Mouse (Mus musculus) lung, postnatal 4 days (tissue): ENCODE results near the gene Ntrk3.
A peak's percentile ranks its signal among the peaks of the same experiment; 100 is the strongest.

Source experiments
- DNase-seq, 2 experiments: peaks; one replicate each; pipeline ENCODE4 v3.0.0; 2021

The Ntrk3 gene

DNA sequence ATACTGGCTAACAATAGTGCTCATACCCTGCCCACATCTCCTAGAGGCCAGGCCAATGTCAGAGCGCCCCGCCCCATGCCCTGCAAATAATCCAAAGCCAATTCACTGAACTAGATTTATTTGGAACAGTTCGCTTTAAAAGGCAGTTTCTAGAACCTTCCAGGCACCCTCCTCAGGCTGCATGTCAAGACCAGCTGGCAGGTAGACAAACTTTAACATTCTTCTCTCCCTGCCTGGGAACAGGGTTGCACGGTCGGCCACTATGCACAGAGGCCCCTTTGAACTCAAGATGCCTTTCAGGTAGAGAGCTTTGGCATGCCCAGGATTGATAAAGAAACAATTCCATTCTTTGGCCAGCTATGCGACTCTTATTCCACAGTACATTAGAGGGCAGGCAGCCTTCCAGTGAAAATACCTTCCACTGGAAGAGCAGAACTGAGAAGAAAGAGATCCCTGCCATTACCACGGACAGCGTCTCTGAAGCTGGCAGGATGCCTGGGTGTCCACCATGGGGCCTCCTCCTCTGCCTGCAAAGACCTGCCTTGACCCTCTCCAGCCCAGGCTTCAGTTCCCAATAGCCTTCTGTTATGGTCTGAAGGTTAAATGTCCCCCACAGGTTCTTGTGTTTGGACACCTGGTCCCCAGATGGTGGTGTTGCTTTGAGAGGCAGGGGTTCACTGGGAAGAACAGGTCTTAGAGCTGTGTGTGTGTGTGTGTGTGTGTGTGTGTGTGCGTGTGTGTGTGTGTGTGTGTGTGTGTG is 298.3 kb downstream of the Ntrk3 start:
- no peak for DNase-seq

DNA sequence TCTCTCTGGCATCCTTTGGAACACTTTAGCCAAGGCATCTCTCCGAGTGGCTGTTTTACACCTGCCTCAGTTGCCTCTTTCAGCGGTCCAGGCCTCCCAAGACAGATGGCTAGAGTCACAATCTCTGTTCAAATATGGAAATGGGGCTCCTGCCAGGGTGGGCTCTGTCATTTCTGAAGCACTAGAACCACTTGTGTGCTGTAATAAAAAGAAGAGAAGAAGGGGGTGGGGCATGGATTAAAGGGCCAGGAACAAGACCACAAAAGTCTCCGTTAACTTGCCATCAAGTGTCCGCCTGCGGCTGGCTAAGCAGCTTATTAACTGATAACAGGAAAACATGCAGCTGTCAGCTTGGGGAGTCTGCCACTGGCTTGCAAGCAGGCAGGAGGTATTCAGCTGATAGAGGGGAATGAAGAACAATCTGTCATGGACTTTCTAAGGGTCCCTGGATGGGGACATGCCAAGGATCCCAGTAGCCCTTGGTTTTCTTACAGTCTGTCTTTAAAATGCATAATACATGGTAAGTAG is 304.1 kb downstream of the Ntrk3 start:
- DNase-seq: peak; percentile 14 to 67

DNA sequence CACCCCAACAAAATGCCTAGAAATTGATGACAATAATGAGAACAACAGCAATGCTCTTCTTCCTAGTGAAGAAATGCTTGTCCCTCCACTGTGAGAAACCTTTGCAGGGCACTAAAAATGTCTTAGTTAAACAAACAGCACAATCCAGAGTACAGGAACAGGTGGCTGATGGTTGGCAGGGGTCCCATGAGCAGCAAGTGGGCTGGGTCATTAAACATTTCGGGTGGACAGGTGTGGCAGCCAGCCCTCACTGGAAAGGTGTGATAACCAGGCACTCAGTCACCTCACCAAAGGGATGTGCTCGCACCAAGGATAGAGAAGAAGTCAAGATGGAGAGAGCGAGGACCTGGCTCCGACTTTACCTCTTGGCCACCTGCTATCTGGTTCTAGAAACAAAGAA is 306.2 kb downstream of the Ntrk3 start:
- no peak for DNase-seq

DNA sequence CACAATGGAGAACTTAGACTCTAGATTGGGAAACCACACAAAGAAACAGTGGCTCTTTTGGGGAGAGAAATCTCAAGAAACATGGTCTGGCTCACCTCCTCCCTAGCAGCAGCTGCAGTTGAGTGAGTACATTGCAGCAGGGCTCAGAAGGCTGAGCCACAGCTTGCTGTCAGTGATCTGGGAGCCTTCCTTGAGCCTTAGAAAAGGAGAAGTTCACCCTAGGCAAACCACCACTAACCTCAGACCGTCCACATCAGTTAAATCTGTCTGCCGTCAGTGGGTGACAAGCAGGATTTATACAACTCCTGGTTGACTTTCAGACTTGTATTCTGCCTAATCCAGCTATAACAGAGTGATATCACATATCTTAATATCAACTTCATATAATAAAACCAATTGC is 325.6 kb downstream of the Ntrk3 start:
- no peak for DNase-seq

DNA sequence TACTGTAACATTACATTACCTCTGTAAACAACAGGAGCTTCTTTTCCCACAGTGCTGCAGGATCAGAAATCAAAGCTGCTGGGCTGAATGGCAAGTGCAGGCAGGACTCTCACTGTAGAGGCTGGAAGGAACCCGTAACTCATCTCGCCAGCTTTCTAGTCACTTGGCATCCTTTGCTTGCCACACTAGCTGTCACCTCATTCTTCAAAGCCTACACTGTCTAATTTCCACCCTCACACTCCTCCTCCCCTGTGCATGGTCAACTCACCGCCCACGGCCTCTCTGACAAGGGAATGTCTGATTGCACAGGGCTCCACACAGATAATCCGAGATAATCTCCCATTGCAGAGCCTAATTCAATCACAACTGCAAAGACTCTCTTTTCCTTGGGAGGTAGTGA is 327.8 kb downstream of the Ntrk3 start:
- no peak for DNase-seq

DNA sequence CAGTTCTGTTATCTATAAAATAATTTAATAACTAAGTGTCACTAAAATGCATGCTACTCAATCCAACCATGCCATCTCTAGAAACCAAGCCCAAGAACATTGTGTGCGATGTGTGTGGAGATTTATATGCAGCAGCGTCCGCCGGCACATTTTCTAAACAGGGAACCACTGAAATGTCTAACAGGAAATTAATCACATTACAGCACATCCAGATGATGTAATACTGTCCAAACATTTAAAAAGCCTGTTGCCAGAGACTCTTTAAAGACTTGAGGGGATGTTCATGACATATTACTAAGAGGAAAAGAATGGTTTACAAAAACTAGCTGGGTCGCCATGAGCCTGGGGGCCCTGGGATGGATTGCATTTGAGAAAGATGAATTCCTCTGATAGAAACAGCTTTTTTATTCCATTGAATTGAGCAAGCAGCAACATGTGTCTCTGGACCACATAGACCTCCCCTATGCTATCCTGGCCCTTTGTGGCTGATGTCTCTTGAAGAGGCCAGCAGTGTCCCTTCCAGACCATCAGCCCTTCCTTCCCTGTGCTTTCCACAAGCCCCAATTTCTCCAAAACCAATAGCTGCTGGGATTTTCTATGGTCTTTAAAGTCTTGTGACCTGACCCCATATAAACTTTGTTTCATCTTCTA is 331.0 kb downstream of the Ntrk3 start:
- DNase-seq: peak; percentile 39 to 67

DNA sequence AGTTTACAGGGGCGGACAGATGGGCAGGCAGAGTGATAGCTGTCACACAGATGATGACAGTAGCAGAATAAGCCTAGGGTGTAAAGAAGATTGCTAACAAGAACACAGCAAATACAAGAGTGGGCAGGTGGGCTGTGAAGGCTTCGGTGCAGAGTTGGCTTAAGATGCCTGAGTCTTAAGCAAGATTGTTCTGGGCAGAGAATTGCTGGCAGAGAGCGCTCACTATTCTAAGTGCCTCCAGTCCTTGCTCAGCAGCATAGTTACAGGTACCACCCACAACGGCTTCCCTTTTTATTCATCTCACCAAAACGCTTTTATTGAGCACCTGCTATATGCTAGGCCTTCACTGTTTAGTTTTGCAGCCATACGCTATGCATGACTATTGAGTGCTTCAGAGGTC is 333.3 kb downstream of the Ntrk3 start:
- DNase-seq: no peak

DNA sequence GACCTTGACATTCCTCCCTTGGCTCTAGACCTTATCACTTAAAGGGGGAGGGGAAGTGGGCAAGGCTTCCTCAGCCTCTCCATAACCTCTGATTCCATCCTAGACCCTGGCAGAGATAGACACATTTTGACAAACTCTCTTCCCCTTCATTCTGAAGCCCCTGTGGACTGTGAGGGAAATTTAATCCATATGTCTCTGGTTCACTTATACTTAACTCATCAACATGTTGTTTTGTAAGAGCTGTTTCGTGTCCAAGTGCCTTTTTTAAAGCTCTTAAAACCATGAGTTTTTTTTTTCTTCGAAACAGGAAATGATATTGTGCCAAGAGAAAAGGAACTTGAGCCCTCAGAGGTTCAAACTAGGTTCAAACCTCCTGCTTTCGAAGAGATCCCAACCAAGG is 335.3 kb downstream of the Ntrk3 start:
- no peak for DNase-seq

DNA sequence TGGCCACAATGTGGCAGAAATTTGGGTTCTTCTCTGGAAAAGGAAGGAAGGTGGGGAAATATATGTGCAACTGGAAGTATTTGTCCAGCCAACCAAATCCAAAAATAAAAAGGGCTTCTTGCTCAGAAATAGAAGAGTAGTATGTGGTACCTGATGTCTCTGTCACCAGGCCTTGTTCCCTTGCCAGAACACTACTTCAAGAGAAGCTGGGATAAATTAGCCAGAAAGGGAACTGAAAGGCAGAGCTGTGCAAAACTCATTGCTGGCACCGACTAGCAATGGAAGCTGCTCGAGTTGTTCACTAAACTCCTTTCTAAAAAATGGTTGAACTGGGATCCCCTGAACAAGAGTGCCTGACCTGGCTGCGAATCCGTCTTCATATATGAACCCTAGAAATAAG is 337.6 kb downstream of the Ntrk3 start:
- no peak for DNase-seq

DNA sequence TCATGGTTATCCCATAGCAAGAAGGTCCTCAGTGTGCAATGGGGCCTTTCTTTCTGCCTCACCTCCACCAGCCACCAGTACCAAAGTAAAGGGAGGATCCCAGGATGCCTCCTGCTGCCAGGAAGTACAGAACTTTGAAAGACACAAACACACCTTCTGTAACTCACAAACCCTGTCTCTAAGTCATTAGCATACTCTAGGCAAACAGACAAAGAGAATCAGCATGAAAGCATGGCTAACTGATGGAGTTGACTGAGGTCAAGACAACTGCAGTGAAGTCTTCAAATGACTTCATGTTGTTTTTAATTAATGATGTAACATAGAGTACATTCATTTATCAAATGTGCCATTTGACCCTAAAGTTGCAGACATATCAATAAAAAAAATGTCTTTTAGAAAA is 339.4 kb downstream of the Ntrk3 start:
- DNase-seq: no peak

DNA sequence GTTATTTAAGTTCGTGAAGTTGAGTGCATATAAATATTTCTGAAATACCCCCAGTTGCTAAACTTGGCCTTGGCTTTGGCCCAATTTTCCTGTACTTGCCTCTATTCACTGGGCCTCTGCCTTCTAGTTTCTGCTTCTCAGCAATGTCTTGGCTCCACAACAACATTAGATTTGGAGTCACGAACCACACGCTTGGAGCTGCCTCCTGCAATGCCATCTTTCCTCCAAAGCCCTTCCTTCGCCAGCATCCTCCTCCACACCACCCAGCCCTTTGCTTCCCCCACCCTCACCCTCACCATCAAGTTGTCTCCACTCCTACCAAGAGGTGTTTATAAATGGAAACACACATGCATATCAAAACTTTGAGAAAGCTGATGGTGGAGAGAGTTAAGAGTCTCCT is 340.6 kb downstream of the Ntrk3 start:
- DNase-seq: no peak

DNA sequence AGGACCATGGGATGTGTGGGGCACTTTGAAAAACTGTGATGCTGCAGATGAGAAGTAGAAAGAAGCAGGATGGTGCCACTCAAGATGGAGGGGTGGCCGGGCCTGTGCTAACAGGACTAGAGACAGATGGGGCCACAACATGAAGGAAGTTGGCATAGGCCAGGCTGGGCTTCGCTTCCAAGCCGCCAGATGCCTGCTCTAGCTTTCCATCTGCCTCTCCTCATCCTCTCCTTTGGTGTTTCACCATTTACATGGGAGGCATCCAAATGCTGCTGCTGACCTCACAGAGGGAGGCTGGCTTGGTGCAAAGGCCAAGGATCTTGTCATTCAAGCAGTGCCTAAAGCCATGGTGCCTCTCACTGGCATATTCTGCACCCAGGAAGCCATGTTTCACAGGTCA is 347.8 kb downstream of the Ntrk3 start:
- DNase-seq: no peak

DNA sequence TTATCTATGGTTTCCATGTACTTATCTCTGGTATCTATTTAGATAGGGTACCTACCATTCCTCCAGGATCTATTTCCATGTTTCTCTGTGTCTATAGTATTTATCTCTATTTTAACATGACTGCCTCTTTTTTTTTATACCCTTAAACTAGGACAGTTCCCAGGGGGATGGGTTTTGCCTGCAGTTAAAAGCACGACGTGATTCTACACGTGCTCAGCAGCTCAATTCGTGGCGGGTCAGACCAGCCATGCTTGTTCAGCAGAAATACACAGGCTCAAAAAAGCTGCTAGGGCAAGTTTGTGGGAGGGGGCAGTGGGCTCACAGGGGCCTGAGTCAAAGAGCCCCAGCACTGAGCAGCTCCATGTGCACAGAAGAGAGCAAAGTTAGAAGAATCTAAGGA is 349.7 kb downstream of the Ntrk3 start:
- DNase-seq: no peak

DNA sequence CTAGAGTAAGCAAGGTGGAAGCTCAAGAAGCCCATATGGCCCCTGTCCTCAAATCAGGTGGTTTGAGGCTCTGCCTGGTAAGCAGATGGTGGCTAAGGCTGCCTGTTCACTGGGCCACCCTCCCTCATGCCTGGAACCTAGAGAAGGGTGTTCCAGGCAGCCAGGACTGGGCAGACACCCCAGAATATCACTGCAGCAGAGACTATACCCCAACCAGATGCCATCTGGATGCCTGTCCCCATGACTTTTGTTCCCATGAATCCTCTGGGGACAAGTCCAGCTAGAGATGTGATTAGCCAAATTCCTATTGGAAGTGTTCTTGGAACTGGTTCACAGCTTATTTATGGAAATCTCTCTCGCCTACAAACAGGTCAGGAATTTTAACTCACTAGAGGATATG is 351.8 kb downstream of the Ntrk3 start:
- no peak for DNase-seq

DNA sequence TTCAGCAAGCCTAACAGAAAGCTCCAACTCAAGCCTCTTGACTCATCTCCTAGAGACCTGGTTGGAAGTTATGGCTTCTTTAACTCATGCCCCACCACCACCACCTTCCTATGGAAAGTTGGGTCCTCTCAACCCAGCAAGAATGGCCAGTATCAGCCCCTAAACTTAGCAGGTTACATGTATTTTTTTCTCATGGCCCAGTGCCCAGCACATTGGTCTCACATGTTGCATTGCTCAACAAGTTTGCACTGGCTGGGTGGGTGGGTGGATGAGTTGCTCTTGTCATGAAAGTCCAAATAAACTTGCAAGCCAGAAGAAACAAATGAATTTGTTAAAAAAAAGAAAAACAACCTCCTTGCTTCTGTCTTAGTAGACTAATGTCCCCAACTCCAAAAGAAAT is 353.7 kb downstream of the Ntrk3 start:
- no peak for DNase-seq

DNA sequence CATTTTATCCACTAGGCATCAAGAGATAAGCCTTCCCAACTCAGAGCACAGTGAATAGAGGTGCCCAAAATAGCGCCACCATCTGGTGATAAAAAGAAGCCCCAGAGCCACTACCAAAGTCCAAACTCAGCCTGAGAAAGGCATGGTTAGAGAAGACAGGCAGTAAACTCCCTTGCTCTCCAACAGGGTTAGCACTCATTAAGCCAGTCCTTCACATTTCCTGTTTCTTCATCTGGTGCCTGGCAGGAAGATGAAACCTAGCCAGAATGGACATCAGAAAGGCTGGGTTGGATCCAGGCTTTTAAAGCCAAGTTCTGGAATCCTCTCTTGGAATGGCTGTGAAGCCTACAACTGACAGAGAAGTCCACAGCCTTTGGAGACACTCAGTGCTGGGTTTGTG is 355.7 kb downstream of the Ntrk3 start:
- no peak for DNase-seq

DNA sequence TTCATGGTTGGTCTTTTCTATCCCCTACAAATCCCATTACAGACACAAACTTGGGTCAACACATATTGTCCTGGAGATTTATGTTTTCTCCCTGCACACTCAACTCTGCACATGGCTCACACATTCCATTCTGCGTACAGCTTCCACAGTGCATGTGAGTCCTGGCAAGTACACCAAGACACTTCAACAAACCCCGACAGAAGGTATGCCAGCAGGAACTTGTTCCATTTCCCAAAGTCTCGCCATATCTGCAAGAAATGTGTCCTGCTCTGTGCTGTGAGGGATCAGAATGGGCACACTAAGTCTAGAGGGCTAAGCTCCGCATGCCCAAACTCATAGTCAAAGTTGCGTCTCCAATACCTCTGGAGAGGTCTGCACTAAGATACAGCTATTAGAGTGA is 358.0 kb downstream of the Ntrk3 start:
- no peak for DNase-seq

DNA sequence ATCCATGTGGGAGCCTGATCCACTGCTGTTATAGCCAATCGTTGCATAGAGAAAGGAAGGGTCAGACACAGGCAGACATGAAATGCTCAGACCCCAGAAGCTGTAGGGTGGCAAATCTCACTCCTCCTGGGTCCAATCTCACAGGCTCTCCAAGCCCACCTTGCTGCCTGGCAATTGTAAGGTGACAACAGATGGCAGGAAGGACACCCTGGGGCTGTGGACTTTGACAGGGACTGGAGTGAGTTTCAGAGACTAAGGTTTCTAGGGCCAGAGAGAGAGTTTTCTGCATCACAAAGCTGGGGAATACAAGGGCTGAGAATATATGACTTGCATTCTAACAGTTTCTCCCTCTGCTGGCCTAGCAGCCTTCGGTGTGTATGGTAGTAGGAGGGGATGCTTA is 359.5 kb downstream of the Ntrk3 start:
- no peak for DNase-seq

DNA sequence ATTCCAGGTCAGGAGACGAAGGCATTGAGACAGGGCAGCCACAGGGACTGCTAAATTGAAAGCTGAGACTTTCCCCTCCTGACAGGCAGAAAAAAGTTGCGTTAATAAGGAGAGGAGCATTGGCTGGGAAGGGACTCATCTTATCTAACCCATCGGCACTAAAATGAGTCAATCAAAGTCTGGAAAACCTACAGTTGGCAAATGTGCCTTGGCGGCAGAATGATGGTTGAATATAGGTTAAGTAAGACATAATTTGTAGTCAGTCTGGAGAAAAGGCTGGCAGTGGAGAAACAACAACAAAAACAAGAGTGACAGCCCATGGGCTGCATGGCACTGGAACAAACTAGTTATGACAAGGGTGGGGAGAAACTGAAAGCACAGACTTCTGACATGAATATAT is 360.9 kb downstream of the Ntrk3 start:
- no peak for DNase-seq

DNA sequence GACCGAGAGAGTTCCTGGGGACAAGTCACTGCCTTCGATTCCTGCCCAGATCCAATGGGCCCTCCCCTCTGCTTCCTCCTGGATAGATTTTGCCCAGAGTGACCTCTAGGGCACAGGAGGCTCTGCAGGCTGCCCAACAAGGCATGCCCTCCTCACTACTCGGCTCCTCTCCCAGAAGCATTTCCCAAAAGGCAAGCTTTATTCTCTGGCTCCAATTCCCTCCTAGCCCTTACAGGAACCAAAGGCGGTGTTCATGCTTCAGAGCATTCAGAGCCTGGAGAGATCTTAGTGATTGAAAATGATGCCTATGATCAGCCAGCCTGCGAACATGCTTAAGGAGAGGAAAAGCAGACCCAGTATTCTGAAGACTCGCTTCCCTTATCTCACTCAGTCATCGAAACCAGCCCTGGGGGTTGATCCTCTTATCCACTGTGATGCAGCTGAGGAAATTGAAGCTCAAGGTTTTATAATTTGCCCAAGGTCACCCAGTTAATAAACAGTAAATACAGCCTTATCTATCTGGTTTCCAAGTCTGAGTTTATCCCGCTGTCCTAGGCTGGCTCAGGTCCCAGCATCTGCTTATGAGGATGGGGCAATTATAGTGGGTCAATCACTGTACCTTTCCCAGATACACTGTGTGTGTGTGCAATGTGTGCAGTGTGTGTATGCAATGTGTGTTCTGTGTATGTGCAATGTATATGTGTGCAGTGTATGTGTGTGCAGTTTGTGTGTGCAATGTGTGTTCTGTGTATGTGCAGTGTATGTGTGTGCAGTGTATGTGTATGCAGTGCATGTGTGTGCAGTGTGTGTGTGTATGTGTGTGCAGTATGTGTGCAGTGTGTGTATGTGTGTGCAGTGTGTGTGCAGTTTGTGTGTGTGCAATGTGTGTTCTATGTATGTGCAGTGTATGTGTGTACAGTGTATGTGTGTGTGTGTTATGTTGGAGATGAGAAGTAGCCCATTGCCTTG is 376.2 kb downstream of the Ntrk3 start:
- no peak for DNase-seq

DNA sequence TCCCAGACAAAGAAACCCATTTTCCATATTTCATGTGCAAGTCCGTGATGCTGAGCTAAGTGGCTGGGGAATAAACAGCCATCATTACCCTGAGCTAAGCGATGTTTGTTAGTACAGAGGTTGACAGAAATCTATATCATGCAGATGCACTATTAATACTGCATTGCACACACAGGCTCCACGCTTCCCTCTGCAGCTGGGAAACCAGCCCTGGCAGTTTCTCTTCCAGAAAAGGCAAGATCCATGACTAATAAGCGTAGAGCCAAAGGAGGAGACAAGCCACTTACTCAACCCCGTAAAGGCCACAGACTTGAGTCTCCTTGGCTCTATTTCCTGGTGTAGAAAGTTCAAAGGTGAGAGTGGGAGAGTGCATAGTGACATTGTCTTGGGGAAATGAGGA is 390.3 kb downstream of the Ntrk3 start:
- no peak for DNase-seq

DNA sequence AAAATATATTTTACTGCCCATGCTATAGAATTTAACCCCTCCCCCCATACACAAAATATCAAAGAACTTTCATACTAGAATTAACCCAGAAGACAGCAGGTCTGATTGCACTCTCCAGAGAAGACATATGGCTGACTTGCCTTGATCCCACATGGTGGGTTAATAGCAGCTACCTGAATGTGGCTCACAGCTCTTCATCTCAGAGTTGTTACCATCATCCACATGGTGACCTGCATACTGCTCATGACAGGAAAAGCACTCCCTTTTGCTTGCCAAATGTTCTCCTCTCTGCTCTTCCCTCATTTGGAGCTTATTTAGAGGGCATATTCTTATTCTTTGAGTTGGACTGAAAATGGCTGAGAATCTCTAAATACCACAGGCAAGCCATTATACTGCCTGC is 404.4 kb downstream of the Ntrk3 start:
- no peak for DNase-seq

DNA sequence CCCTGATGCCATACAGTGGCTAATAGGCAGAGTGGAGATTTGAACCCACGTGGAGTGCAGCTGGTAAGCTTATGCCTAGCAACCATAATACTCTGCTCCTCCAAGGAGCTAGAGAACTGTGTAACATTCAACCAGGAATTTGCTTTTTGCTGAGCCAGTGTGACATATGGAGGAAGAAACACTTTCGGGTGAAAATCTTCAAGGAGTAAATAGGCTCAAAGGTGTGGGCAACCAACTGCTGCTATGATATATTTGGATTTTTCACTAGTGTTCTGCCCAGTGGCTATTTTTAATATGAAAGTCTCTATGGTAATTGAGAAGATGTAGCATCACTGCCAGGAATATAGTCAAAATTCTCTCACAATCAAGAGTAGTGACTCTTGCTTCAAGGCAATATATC is 409.5 kb downstream of the Ntrk3 start:
- no peak for DNase-seq

DNA sequence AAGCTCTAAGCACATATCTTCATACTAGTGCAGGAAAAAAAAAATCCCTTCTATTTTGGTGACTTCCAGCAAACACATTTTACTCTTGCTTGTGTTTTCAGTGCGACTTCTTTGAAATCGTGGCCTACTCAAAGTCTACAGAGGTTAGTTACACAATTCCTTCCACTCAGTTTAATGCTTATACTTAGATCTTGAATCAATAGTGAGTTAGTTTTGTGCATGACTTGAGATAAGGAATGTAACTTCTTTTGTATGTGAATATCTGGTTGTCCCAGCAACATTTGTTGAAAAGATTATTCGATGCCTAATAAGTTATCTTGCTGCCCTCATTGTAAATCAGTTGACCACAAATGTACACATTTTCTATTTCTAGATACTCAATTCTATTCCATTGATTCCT is 411.6 kb downstream of the Ntrk3 start:
- no peak for DNase-seq
